Mouse (Mus musculus): Measurements from ENCODE around the gene Atf6. TPM values are rescaled to one million over a fixed set of nuclear protein-coding genes. Genes with fewer than 3 reads are reported as not detected.

Gene Atf6
- polyA plus RNA-seq, 1 experiment, result 14.5 TPM

DNA sequence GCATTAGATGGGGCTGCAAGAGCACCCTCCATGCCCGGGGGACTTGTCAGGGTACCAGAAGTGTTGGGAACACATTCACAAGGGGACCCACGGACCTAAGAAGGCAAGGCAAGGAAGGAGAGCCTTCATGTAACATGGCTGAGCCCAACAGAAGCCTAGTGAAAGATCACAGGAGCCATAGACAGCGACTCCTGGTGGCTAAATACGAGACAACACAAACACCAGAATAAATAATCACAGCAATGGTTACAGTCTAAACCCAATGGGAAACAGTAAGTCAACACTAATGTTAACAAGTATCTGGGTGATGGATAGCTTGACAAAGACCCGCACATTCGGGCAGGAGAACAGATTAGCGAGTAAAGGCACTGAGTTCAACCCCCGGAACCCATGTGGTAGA, 23.2 kb downstream of the Atf6 start:
- no peak overlapping the region for H3K4me3 ChIP-seq (ENCODE audit: insufficient read depth, low read depth, low read length)
- H3K4me1 ChIP-seq (ENCODE audit: control insufficient read depth, insufficient read depth, insufficient read length, low read length), result no peaks in the 10 kb centered on the region

DNA sequence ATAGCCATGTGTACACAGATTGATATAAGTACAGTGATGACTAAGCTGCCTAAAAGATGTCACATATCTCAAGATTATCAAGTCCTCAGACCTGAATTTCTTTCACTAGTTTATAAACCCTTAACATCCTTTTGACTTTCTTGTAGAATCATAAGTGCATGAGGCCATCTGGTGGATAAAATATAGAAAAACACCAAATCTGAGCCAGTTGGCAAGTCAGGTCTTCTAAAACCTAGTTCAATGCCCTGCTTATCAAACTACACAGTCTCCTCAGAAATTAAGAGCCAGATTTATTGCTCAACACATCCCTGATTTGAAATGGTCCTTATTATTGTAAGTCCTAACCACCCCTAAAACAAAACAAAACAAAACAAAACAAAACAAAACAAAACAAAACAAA, 27.9 kb downstream of the Atf6 start:
- H3K4me3 ChIP-seq (ENCODE audit: insufficient read depth, low read depth, low read length), result no peak overlapping the region
- H3K4me1 ChIP-seq (ENCODE audit: control insufficient read depth, insufficient read depth, insufficient read length, low read length), result no peaks in the 10 kb centered on the region
- H3K27ac ChIP-seq (replicated peaks; ENCODE audit: low read depth, low read length), result no peak overlapping the region

More for the DNA sequence above, 23.2 kb downstream of the Atf6 start:
- no peak overlapping the region for H3K27ac ChIP-seq (replicated peaks; ENCODE audit: low read depth, low read length)

DNA sequence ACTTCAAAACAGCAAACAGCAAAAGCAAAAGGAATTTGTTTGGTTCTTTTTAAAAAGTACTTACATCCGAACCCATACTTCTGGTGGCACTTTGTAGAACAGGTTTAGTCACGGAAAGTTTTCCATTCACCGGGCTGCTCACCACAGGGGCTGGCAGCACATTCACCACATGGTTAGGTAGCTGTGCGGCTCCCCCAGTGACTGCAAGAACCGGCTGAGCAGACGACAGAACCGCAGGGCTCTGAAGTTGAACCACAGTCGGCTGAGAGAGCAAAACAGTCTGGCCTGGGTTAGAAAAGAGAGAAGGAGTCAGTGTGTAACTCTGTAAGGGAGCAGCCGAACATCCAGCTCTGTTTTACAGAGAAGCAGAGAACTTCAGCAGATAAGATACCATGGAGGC, 32.8 kb downstream of the Atf6 start:
- Histone ChIP-seq H3K4me3 (ENCODE audit: insufficient read depth, low read depth, low read length) (no peak overlapping the region), H3K4me1 (ENCODE audit: control insufficient read depth, insufficient read depth, insufficient read length, low read length) (no peaks in the 10 kb centered on the region), H3K27ac (replicated peaks; ENCODE audit: low read depth, low read length) (no peak overlapping the region)

GRCm38 (mm10) chr1:170829781-170830180, 37.8 kb downstream of the Atf6 start:
- Histone ChIP-seq H3K27ac (replicated peaks; ENCODE audit: low read depth, low read length) (no peak overlapping the region), H3K4me3 (ENCODE audit: insufficient read depth, low read depth, low read length) (no peak overlapping the region), H3K4me1 (ENCODE audit: control insufficient read depth, insufficient read depth, insufficient read length, low read length) (no peaks in the 10 kb centered on the region)

- no peaks in the 10 kb centered on the region for H3K4me1 ChIP-seq (ENCODE audit: control insufficient read depth, insufficient read depth, insufficient read length, low read length)
- no peak overlapping the region for H3K4me3 ChIP-seq (ENCODE audit: insufficient read depth, low read depth, low read length)
- H3K27ac ChIP-seq (replicated peaks; ENCODE audit: low read depth, low read length), result no peak overlapping the region
Observed at GRCm38 (mm10) chr1:170829344-170829743, 38.2 kb downstream of the Atf6 start.

GRCm38 (mm10) chr1:170820103-170820814, 47.3 kb downstream of the Atf6 start:
- Histone ChIP-seq H3K4me1 (ENCODE audit: control insufficient read depth, insufficient read depth, insufficient read length, low read length) (peaks cover 5% of the 10 kb centered on the region; the same call in 1 of the 2 replicates), H3K27ac (replicated peaks; ENCODE audit: low read depth, low read length) (no peak overlapping the region), H3K4me3 (ENCODE audit: insufficient read depth, low read depth, low read length) (no peak overlapping the region)

DNA sequence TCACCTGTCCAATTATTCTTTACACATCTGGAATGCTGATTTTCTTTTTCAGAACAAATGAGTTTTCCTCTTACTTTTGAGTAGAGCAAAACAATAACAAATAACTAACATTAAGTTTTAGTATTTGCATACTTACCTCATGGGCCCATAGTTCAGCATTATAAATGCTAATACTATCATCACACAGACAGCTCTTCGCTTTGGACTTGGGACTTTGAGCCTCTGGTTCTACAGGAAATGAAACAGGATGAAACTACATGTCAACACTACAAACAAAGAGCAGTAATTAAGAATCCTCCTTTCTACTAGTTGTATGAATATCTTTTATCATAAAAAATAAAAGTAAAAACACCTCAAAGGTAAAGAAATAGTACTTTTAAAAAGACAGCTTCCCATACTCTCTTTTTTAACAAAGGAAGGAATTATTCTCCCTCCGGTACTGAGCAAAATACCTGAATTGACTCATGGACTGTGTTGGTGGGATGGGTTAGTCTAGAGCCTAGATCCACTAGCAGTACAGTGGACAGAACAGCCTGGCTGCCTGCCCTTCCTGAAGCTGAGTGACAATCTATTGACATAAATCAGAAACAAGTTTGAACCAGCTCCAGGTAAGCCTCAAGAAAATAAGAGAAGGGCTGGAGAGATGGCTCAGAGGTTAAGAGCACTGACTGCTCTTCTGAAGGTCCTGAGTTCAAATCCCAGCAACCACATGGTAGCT, 52.1 kb downstream of the Atf6 start:
- Histone ChIP-seq H3K4me1 (ENCODE audit: control insufficient read depth, insufficient read depth, insufficient read length, low read length) (peaks cover 4% of the 10 kb centered on the region; the same call in 1 of the 2 replicates), H3K27ac (replicated peaks; ENCODE audit: low read depth, low read length) (no peak overlapping the region), H3K4me3 (ENCODE audit: insufficient read depth, low read depth, low read length) (no peak overlapping the region)

DNA sequence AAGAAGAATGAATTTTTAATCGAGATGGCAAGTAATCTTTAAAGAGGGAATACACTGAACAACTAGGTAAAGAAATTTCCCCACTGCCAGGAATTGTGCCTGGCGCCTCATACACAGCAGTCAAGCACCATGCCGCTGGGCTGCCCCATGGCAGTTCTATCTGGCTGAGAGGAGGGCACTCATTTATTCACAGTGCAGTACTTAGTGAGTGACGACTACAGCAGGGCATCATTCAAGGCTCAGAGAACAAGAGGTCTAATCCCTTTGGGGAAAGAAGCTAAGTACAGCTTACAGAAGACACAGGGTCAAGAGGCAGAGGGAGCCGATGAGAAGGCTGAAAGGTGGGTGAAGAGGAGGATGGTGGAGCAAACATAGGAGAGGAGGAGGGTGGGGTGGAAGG, 54.7 kb downstream of the Atf6 start:
- no peak overlapping the region for H3K4me3 ChIP-seq (ENCODE audit: insufficient read depth, low read depth, low read length)
- H3K4me1 ChIP-seq (ENCODE audit: control insufficient read depth, insufficient read depth, insufficient read length, low read length), result no peaks in the 10 kb centered on the region
- no peak overlapping the region for H3K27ac ChIP-seq (replicated peaks; ENCODE audit: low read depth, low read length)

DNA sequence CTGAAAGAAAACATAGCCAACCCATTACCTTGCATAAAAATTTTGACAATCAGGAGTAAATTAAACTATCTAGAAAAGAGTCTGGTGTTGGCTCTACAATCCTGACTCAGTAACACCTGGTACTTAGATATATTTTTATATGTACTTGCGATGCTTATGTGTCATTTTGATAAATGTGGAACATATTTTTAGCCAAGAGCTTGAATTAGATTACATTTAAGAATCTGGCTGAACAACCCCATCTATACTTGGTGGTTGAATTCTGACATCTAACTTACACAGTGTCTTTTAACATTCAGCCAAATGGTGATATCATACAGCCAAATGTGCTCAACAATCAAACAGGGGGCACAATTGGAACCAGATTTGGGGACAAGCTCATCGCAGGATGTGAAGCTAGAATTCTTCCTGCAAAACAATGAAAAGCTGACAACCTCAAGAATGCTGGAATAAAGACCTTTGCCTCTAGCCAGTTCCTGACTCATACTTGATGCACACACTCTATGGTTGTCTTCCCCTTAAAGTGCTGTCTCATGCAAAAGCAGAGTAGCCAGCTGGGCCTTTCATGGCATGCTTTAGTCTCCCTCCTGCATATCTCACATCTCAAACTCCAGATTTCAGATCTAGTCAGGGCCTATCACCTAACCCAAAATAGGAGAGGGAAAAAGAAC, 59.8 kb downstream of the Atf6 start:
- no peaks in the 10 kb centered on the region for H3K4me1 ChIP-seq (ENCODE audit: control insufficient read depth, insufficient read depth, insufficient read length, low read length)
- no peak overlapping the region for H3K4me3 ChIP-seq (ENCODE audit: insufficient read depth, low read depth, low read length)
- no peak overlapping the region for H3K27ac ChIP-seq (replicated peaks; ENCODE audit: low read depth, low read length)

- H3K4me1 ChIP-seq (ENCODE audit: control insufficient read depth, insufficient read depth, insufficient read length, low read length), result no peaks in the 10 kb centered on the region
- H3K27ac ChIP-seq (replicated peaks; ENCODE audit: low read depth, low read length), result no peak overlapping the region
- no peak overlapping the region for H3K4me3 ChIP-seq (ENCODE audit: insufficient read depth, low read depth, low read length)
Observed at GRCm38 (mm10) chr1:170804721-170805120, 62.9 kb downstream of the Atf6 start.

DNA sequence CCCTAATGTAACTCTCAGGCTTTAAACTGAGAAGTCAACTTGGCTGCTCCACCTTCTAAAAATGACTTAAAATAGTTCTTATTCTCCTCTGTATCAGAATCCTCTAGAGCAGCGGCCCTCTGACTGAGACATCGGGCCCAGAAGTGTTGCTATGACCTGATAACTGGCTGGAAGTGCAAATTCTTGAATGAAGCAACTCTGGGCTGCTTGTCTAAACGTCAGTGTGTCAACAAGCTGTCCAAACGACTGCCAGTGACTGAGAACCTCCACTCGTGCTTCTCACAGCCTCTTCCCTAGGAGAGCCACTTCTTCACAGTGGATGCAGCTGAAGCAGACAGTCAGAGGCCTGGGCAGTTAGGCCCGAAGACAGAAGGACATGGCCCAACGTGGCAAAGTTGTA, 64.9 kb downstream of the Atf6 start:
- Histone ChIP-seq H3K27ac (replicated peaks; ENCODE audit: low read depth, low read length) (no peak overlapping the region), H3K4me1 (ENCODE audit: control insufficient read depth, insufficient read depth, insufficient read length, low read length) (no peaks in the 10 kb centered on the region), H3K4me3 (ENCODE audit: insufficient read depth, low read depth, low read length) (no peak overlapping the region)

DNA sequence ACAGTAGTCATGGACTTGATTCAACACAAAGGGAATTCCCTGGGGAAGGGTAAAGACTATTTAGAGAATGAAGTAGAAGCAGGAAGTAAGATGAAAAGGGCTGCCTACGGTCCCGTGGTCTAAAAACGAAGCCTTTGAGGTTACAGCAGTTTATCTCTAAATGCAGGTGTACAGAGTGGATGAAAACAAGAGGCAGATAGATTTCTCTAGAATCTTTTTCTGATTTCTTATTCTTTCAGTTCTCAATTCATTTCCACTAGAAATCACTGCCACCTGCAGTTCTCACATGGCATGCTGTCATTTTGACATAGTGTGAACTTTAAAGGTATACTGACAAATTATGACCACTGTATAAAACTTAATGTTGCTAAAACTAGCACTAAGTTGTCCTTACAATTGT, 66.9 kb downstream of the Atf6 start:
- no peaks in the 10 kb centered on the region for H3K4me1 ChIP-seq (ENCODE audit: control insufficient read depth, insufficient read depth, insufficient read length, low read length)
- no peak overlapping the region for H3K27ac ChIP-seq (replicated peaks; ENCODE audit: low read depth, low read length)
- no peak overlapping the region for H3K4me3 ChIP-seq (ENCODE audit: insufficient read depth, low read depth, low read length)

DNA sequence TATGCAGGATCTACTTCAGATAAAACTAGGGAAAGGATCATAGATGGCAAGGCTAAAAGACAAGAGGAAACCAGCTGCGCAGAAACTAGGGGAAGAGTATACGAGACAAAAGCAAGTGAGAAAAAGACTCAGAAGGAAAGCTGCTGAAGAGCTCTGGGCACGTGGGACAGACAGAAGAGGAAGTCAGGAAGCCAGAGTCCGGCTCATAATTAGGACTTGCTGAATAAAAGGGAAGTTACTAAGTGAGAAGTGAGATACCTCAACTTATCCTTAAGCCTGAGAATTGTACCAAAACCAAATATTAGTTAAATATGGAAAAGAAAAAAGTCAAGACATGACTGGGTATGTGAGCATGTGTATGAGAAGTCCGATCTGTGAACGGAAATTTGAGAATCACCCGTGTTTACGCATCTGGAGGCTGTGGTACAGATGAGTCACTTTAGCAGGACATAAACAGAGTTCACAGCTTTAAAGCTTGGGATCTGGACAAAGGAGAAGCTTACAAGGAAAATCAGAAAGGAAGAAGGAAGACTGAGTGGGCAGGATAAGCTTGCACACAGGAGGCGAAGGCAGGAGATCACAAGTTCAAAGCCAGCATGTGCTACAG, 71.7 kb downstream of the Atf6 start:
- H3K4me3 ChIP-seq (ENCODE audit: insufficient read depth, low read depth, low read length), result no peak overlapping the region
- H3K4me1 ChIP-seq (ENCODE audit: control insufficient read depth, insufficient read depth, insufficient read length, low read length), result no peaks in the 10 kb centered on the region
- H3K27ac ChIP-seq (replicated peaks; ENCODE audit: low read depth, low read length), result peak overlapping the region; percentile 72

- Histone ChIP-seq H3K4me1 (ENCODE audit: control insufficient read depth, insufficient read depth, insufficient read length, low read length) (no peaks in the 10 kb centered on the region), H3K4me3 (ENCODE audit: insufficient read depth, low read depth, low read length) (no peak overlapping the region), H3K27ac (replicated peaks; ENCODE audit: low read depth, low read length) (no peak overlapping the region)
Observed at GRCm38 (mm10) chr1:170791542-170791941, 76.0 kb downstream of the Atf6 start.

DNA sequence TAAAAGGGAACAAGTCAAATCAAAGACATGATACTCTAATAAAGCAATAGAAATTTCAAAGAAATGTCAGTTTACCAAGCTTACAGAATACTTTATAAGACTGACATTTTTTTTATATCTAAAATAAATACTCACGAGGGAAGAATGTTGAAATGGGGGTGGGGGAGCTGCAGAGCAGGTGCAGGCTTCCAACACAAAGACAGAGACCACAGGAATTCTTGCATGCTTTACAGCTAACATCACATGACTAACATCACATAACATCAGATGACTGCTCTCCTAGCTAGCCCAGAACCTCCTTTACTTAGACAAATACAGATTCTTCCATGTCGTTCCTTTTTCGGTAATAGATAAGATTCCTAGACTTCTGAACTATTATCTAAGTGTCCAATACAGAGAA, 76.6 kb downstream of the Atf6 start:
- Histone ChIP-seq H3K27ac (replicated peaks; ENCODE audit: low read depth, low read length) (no peak overlapping the region), H3K4me3 (ENCODE audit: insufficient read depth, low read depth, low read length) (no peak overlapping the region), H3K4me1 (ENCODE audit: control insufficient read depth, insufficient read depth, insufficient read length, low read length) (no peaks in the 10 kb centered on the region)

All from brown adipose tissue, adult 24 weeks (tissue).